Mouse (Mus musculus): ENCODE measurements around the gene Fbxl15. TPM values are rescaled to one million over a fixed set of nuclear protein-coding genes. Genes with fewer than 3 reads are reported as not detected.

Fbxl15 gene
- polyA plus RNA-seq, 2 experiments = 6.3 to 10.0 TPM

DNA sequence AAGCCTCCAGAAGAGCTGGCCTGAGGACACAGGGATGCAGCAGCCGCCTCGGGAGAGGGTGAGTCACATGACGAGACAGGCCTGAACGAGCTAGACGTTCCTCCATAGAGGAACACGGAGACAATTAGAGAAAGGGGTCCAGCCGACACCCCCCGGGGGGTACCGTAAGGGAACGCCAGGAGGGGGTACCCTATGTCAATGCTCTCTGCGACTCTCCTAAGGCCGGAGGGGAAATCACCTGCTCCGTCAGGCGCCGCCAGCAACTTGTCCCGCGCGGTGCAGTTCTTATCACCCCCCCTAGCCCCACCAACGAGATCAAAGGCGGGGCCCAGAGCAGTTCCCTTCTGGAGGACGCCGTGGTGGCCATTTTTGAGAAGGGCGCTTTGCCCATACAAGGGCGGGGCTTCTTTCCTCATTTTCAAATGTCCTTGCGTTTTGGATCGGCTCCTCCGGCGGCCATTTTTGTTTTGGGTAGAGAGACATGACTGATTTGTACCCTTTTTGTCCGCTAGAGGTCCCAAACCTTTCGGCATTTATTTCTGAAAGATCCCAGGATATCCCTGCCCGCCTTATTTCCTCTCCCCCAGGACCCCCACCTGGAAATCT is 10.4 kb downstream of the Fbxl15 start, which contains the start of gene Cuedc2:
Gene Cuedc2, minus strand, starts transcription at position 372 of the 606 bp plus-strand sequence.
- WGBS (ENCODE audit: insufficient replicate concordance) = under 1% methylated on average over 31 of the region's 31 CpGs
- H3K4me2 ChIP-seq (ENCODE audit: low read depth) = peak within 1 kb of the TSS; percentile 89
- peak; percentile 76 for TF ChIP-seq CTCF (IDR thresholded peaks at IDR 0.05; ENCODE audit: low read depth)
- TF ChIP-seq EP300 (IDR thresholded peaks at IDR 0.05; ENCODE audit: low read depth) = peak; percentile 58
- peaks cover 9 to 16% of the 10 kb centered on the region in 2 experiments for H3K4me1 ChIP-seq (replicated peaks; ENCODE audit: control insufficient read depth in 2 of 2, insufficient read depth in 2 of 2, low read length in 1 of 2)
- ATAC-seq (ENCODE audit: insufficient read depth) (peak; percentile 89), DNase-seq (ENCODE audit: low read depth in 3 of 3, low spot score in 3 of 3) (peak; percentile 95 to 96 (median 95))
- H3K9ac ChIP-seq (replicated peaks) = peak within 1 kb of the TSS; percentile 83
- H3K36me3 ChIP-seq (replicated peaks; ENCODE audit: control insufficient read depth, insufficient read depth, low read depth) = no peaks in the 10 kb centered on the region
- no peaks in the 10 kb centered on the region for H3K9me3 ChIP-seq (ENCODE audit: control insufficient read depth, low read length)
- H3K27me3 ChIP-seq (ENCODE audit: control insufficient read depth, insufficient read depth, low read length) = no peaks in the 10 kb centered on the region
- H3K27ac ChIP-seq = peak within 1 kb of the TSS; percentile 52
- peak within 1 kb of the TSS; percentile 73 to 85 for H3K4me3 ChIP-seq (ENCODE audit: insufficient read depth in 1 of 2, low read depth in 2 of 2, low read length in 2 of 2)

GRCm38 (mm10) chr19:46338942-46339286 is 10.9 kb downstream of the Fbxl15 start:
- H3K4me2 ChIP-seq (ENCODE audit: low read depth) = peak overlapping the region; percentile 89
- 11% methylated on average over 6 of the region's 6 CpGs for WGBS (ENCODE audit: insufficient replicate concordance)
- no peaks in the 10 kb centered on the region for H3K9me3 ChIP-seq (ENCODE audit: control insufficient read depth, low read length)
- no peak for DNase-seq (ENCODE audit: low read depth in 3 of 3, low spot score in 3 of 3)
- peak; percentile 17; the same call in 1 of the 2 replicates for ATAC-seq (ENCODE audit: insufficient read depth)
- H3K4me1 ChIP-seq (replicated peaks; ENCODE audit: control insufficient read depth in 2 of 2, insufficient read depth in 2 of 2, low read length in 1 of 2) = peaks cover 9 to 19% of the 10 kb centered on the region in 2 experiments
- no peaks in the 10 kb centered on the region for H3K27me3 ChIP-seq (ENCODE audit: control insufficient read depth, insufficient read depth, low read length)
- peak overlapping the region; percentile 58 for H3K9ac ChIP-seq (replicated peaks)
- peak overlapping the region; percentile 55 to 73 for H3K4me3 ChIP-seq (ENCODE audit: insufficient read depth in 1 of 2, low read depth in 2 of 2, low read length in 2 of 2)
- H3K27ac ChIP-seq = peak overlapping the region; percentile 52
- TF ChIP-seq EP300 (IDR thresholded peaks at IDR 0.05; ENCODE audit: low read depth) = no peak
- no peak for TF ChIP-seq CTCF (IDR thresholded peaks at IDR 0.05; ENCODE audit: low read depth)
- H3K36me3 ChIP-seq (replicated peaks; ENCODE audit: control insufficient read depth, insufficient read depth, low read depth) = no peaks in the 10 kb centered on the region

- no peak for TF ChIP-seq EP300 (IDR thresholded peaks at IDR 0.05; ENCODE audit: low read depth)
- no peak for TF ChIP-seq CTCF (IDR thresholded peaks at IDR 0.05; ENCODE audit: low read depth)
- 37% methylated on average over 7 of the region's 7 CpGs for WGBS (ENCODE audit: insufficient replicate concordance)
- DNase-seq (ENCODE audit: low read depth in 3 of 3, low spot score in 3 of 3) (no peak), ATAC-seq (ENCODE audit: insufficient read depth) (no peak)
- Histone ChIP-seq H3K4me3 (ENCODE audit: insufficient read depth in 1 of 2, low read depth in 2 of 2, low read length in 2 of 2) (peak overlapping the region; percentile 55 to 73; a peak in 3 of 4 replicates), H3K27ac (peak overlapping the region; percentile 52), H3K36me3 (replicated peaks; ENCODE audit: control insufficient read depth, insufficient read depth, low read depth) (no peaks in the 10 kb centered on the region), H3K9me3 (ENCODE audit: control insufficient read depth, low read length) (no peaks in the 10 kb centered on the region), H3K4me2 (ENCODE audit: low read depth) (peak overlapping the region; percentile 89), H3K4me1 (replicated peaks; ENCODE audit: control insufficient read depth in 2 of 2, insufficient read depth in 2 of 2, low read length in 1 of 2) (peaks cover 9 to 22% of the 10 kb centered on the region in 2 experiments), H3K27me3 (ENCODE audit: control insufficient read depth, insufficient read depth, low read length) (no peaks in the 10 kb centered on the region), H3K9ac (replicated peaks) (peak overlapping the region; percentile 58; the same call in 1 of the 2 replicates)
Observed at GRCm38 (mm10) chr19:46339287-46339971, 11.4 kb downstream of the Fbxl15 start.

DNA sequence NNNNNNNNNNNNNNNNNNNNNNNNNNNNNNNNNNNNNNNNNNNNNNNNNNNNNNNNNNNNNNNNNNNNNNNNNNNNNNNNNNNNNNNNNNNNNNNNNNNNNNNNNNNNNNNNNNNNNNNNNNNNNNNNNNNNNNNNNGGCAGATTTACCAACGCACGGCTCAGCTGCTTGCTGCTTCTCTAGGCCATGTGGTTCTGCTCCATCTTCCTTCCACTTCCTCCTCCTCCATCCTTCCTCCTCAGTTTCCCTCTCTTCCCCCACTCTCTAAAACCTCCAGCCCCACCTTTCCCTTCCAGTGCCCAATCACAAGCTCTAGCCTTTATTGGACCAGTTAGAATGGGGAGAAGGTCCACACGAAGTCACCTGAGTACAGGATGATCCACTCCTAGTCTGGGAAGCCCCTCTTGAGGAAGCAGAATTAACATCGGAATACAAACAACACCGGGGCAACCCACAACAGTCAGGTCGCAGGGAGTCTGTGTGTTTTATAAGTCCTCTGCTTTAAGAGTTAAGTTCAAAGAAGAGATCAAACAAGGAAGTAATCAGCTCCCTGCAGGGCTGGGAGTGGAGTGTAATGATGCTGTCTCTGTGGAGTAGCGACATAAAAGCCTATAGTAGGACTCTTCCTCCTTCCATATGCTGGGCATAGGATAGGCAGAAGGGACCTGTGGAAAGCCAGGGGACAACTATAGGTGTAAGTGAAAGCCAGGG is 16.9 kb downstream of the Fbxl15 start:
- Histone ChIP-seq H3K27me3 (ENCODE audit: control insufficient read depth, insufficient read depth, low read length) (peaks cover 5% of the 10 kb centered on the region; the same call in 1 of the 2 replicates), H3K9ac (replicated peaks) (no peak overlapping the region), H3K27ac (no peak overlapping the region), H3K4me1 (replicated peaks; ENCODE audit: control insufficient read depth in 2 of 2, insufficient read depth in 2 of 2, low read length in 1 of 2) (peaks cover 3 to 23% of the 10 kb centered on the region in 2 experiments), H3K36me3 (replicated peaks; ENCODE audit: control insufficient read depth, insufficient read depth, low read depth) (no peaks in the 10 kb centered on the region), H3K9me3 (ENCODE audit: control insufficient read depth, low read length) (no peaks in the 10 kb centered on the region), H3K4me2 (ENCODE audit: low read depth) (no peak overlapping the region), H3K4me3 (ENCODE audit: insufficient read depth in 1 of 2, low read depth in 2 of 2, low read length in 2 of 2) (no peak overlapping the region)
- DNase-seq (ENCODE audit: low read depth in 3 of 3, low spot score in 3 of 3) (no peak), ATAC-seq (ENCODE audit: insufficient read depth) (no peak)
- TF ChIP-seq EP300 (IDR thresholded peaks at IDR 0.05; ENCODE audit: low read depth) (no peak), CTCF (IDR thresholded peaks at IDR 0.05; ENCODE audit: low read depth) (no peak)
- 33% methylated on average over 7 of the region's 7 CpGs for WGBS (ENCODE audit: insufficient replicate concordance)

- Histone ChIP-seq H3K9ac (replicated peaks) (no peak overlapping the region), H3K4me3 (ENCODE audit: insufficient read depth in 1 of 2, low read depth in 2 of 2, low read length in 2 of 2) (no peak overlapping the region), H3K27me3 (ENCODE audit: control insufficient read depth, insufficient read depth, low read length) (peaks cover 5% of the 10 kb centered on the region; the same call in 1 of the 2 replicates), H3K9me3 (ENCODE audit: control insufficient read depth, low read length) (no peaks in the 10 kb centered on the region), H3K36me3 (replicated peaks; ENCODE audit: control insufficient read depth, insufficient read depth, low read depth) (no peaks in the 10 kb centered on the region), H3K4me2 (ENCODE audit: low read depth) (no peak overlapping the region), H3K4me1 (replicated peaks; ENCODE audit: control insufficient read depth in 2 of 2, insufficient read depth in 2 of 2, low read length in 1 of 2) (peaks cover 3 to 23% of the 10 kb centered on the region in 2 experiments), H3K27ac (no peak overlapping the region)
- ATAC-seq (ENCODE audit: insufficient read depth) (no peak), DNase-seq (ENCODE audit: low read depth in 3 of 3, low spot score in 3 of 3) (no peak)
- WGBS (ENCODE audit: insufficient replicate concordance) = 95% methylated on average over 1 of the region's 1 CpGs
- TF ChIP-seq CTCF (IDR thresholded peaks at IDR 0.05; ENCODE audit: low read depth) (no peak), EP300 (IDR thresholded peaks at IDR 0.05; ENCODE audit: low read depth) (no peak)
Observed at GRCm38 (mm10) chr19:46347146-46347545, 19.2 kb downstream of the Fbxl15 start.

All from liver, embryonic 14.5 days (tissue).